Mouse (Mus musculus): ENCODE data around the gene Hsph1. TPM values are rescaled to one million over a fixed set of nuclear protein-coding genes. Genes with fewer than 3 reads are reported as not detected.

The Hsph1 gene
- polyA plus RNA-seq, 1 experiment from 2014 or later: 19.4 TPM

GRCm38 (mm10) chr5:149566957-149567356 is 69.2 kb downstream of the Hsph1 start:
- no peak overlapping the region for H3K9ac ChIP-seq (ENCODE audit: low read depth, low read length)
- no peak overlapping the region for H3K27ac ChIP-seq (ENCODE audit: low read length)
- H3K27me3 ChIP-seq (ENCODE audit: control insufficient read depth, insufficient read depth, low read depth, low read length): no peaks in the 10 kb centered on the region
- no peaks in the 10 kb centered on the region for H3K4me1 ChIP-seq (ENCODE audit: control insufficient read depth, low read depth, low read length)
- no peaks in the 10 kb centered on the region for H3K36me3 ChIP-seq (ENCODE audit: control insufficient read depth, insufficient read depth)
- no peak overlapping the region for H3K4me3 ChIP-seq (ENCODE audit: low read depth, low read length)
- 72% methylated on average over 5 of the region's 5 CpGs for WGBS (ENCODE audit: insufficient replicate concordance)
- H3K4me2 ChIP-seq (ENCODE audit: low read depth, low read length): no peak overlapping the region
- H3K9me3 ChIP-seq (replicated peaks; ENCODE audit: control insufficient read depth, low read length): no peaks in the 10 kb centered on the region
- no peak for ATAC-seq (ENCODE audit: low read depth)

- H3K27ac ChIP-seq (ENCODE audit: low read length): no peak overlapping the region
- 63% methylated on average over 11 of the region's 11 CpGs for WGBS (ENCODE audit: insufficient replicate concordance)
- no peak overlapping the region for H3K9ac ChIP-seq (ENCODE audit: low read depth, low read length)
- H3K4me2 ChIP-seq (ENCODE audit: low read depth, low read length): no peak overlapping the region
- H3K4me3 ChIP-seq (ENCODE audit: low read depth, low read length): no peak overlapping the region
- no peaks in the 10 kb centered on the region for H3K36me3 ChIP-seq (ENCODE audit: control insufficient read depth, insufficient read depth)
- H3K9me3 ChIP-seq (replicated peaks; ENCODE audit: control insufficient read depth, low read length): no peaks in the 10 kb centered on the region
- no peaks in the 10 kb centered on the region for H3K4me1 ChIP-seq (ENCODE audit: control insufficient read depth, low read depth, low read length)
- H3K27me3 ChIP-seq (ENCODE audit: control insufficient read depth, insufficient read depth, low read depth, low read length): no peaks in the 10 kb centered on the region
- no peak for ATAC-seq (ENCODE audit: low read depth)
Observed at GRCm38 (mm10) chr5:149566026-149566425, 70.2 kb downstream of the Hsph1 start.

Other genes with a start within 250 kb of the Hsph1 start
- 0.13 and 0.19 TPM in 2 replicates for gene Medag, start 224.6 kb downstream of the Hsph1 start, polyA plus RNA-seq (2015; fragmentation: Nextera tagmentation; extraction: Ambion mirVana)
- not detected in 2 replicates for gene Tex26, start 196.7 kb downstream of the Hsph1 start, polyA plus RNA-seq (2015; fragmentation: Nextera tagmentation; extraction: Ambion mirVana)
- gene Wdr95, start 107.7 kb downstream of the Hsph1 start, polyA plus RNA-seq (2015; fragmentation: Nextera tagmentation; extraction: Ambion mirVana): not detected in 2 replicates
- 3.0 and 3.6 TPM in 2 replicates for gene B3glct, start 41.9 kb upstream of the Hsph1 start, polyA plus RNA-seq (2015; fragmentation: Nextera tagmentation; extraction: Ambion mirVana)